Mouse (Mus musculus) activated CD4-positive, CD25-positive, alpha-beta regulatory T cell, adult 4 months (primary cell): ENCODE results near the gene Sarnp. TPM values are rescaled to one million over a fixed set of nuclear protein-coding genes. Genes with fewer than 3 reads are reported as not detected.
A peak's percentile ranks its signal among the peaks of the same experiment; 100 is the strongest.

ENCODE experiments used
- ATAC-seq: one replicate; pipeline ENCODE4 v1.8.0; 2017
- polyA plus RNA-seq, 2 experiments: library from polyadenylated mRNA; unstranded; fragments of 100-300 nt; shearing (Covaris generic); gene quantifications; one replicate each; pipeline ENCODE4 v1.2.1; 2017

Gene Sarnp
- polyA plus RNA-seq, result 100 to 1,000 TPM; 192 to 229 TPM

DNA sequence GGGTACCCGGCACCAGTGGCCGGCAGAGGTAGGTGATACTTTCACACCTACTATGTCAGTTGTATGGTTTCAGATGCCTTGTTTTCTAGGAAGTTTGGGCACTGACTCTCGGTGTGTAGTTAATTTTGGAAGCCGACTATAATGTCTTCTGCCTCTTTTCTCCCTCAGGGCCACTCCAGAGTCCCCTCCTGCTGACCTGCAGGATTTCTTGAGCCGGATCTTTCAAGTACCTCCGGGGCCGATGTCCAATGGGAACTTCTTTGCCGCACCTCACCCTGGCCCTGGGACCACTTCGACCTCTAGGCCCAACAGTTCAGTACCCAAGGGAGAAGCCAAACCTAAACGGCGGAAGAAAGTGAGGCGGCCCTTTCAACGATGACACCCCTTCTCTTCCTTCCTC is at the start of gene Sarnp:
Gene Sarnp (plus strand): TSS at position 301 of the 400 bp plus-strand sequence.
- no peak for ATAC-seq

DNA sequence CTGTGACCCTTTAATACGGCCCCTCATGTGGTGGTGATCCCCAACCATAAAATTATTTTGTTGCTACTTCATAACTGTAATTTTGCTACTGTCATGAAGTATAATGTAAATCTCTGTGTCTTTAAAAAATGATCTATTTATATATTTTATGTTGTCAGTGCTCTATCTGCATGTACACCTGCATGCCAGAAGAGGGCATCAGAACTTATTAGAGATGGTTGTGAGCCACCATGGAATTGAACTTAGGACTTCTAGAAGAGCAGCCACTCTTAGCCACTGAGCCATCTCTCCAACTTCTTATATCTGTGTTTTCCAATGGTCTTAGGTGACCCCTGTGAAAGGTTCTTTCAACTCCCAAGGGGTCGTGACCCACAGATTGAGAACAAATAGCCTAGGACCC is 44.2 kb upstream of the Sarnp start:
- no peak for ATAC-seq

GRCm38 (mm10) chr10:128773685-128774084 is 43.4 kb upstream of the Sarnp start:
- ATAC-seq, result no peak

GRCm38 (mm10) chr10:128778441-128778840 is 38.7 kb upstream of the Sarnp start:
- no peak for ATAC-seq

DNA sequence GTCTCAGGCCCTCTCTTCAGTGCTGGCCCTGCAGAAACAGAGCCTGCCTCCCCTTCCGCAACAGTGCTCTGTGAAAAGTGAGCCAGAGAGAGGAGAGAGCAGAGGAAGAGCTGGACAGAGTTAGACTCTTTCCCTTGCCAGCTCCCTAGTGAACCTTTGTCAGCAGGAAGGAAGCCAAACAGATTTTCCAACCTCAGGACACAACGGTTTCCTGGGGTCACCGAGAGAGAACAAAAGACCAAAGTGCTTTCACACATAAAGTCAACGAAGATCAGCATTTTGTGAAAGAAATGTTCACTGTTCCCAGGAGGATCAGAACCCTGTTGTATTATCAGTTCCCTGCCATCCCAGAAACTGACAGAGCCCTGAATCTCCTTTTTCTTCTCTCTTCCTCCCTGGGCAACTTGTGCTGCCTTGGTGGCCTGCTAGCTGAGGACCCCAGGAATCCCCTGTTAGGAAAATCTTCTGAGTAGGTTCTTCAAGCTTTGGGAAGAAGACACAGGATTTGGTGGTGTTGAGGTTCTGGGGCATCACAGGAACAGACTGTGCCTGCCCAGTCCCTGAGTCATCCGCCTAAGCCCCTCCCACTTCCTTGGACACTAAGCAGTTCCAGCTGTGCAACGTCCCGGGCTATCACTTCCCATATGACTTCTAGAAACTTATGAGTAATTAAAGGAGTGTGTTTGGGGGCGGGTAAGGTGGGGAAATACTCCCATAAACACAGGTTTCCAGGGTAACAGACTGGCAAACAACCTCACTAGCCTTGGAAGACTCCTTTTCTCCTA is 37.9 kb upstream of the Sarnp start:
- ATAC-seq, result no peak

- ATAC-seq, result no peak
These were observed 36.9 kb upstream of the Sarnp start for GRCm38 (mm10) chr10:128780200-128780599.

DNA sequence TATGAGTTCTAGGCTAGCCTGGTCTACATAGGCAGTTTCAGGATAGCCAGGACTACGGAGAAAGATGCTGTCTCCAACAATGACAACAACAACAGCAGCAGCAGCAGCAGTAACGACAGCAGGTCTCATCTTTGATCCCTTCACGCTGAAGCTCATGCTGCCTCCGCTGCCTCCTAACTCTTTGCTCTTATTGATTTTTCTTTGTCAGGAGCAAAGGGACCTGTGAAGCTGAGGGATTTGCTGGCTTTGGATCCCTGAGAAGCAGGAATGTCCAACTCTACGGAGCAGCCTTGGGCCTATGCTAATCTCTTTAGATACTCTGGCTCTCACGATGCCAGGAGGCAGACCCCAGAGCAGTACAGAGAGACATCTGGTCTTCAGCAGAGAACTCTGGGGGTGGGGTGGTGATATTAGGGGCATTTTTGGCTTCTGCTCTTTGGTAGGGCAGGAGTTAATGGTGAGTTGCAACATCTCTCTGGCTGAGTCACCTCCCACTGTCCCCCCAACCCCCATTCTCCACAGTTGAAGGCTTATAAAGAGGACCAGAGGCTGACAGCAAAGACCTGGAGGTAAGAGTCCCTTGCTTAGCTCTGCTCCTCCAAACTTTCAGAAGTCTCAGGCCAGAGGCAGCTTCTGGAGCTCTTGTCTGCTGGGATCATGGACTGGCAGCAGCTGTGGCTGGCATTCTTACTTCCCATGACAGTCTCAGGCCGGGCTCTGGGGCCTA is 26.6 kb upstream of the Sarnp start, which contains the start of gene Mmp19:
Gene Mmp19 (plus strand): TSS at position 513 of the 727 bp plus-strand sequence.
- no peak for ATAC-seq

DNA sequence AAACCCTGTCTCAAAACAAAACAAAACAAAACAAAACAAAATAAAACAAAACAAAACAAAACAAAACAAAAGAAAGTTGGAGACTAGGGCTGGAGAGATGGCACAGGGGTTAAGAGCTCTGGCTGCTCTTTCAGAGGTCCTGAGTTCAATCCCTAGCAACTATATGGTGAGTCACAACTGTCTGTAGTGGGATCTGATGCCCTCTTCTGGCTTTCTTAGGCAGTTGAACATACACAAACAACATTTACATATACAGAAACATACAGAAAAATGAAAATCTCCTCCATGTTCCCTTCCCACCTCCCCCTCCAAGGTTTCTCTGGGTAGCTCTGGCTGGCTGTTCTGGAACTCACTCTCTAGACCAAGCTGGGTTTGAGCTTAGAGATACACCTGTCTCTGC is 25.1 kb upstream of the Sarnp start:
- no peak for ATAC-seq

DNA sequence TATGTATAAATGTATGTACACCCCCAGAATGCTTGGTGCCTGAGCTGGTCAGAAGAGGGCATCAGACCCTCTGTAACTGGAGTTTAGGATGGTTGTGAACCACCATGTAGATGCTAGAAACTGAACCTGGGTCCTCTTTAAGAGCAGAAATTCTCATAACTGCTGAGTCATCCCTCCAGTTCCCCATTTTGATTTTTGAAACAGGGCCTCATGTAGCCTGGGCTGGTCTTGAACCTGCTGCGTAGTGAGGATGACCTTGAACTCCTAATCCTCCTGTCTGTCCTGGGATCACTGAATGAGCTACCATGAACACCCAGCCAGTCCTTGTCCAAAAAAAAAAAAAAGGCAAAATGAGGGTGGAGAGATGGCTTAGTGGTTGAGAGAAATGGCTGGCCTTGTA is 23.9 kb upstream of the Sarnp start:
- no peak for ATAC-seq

DNA sequence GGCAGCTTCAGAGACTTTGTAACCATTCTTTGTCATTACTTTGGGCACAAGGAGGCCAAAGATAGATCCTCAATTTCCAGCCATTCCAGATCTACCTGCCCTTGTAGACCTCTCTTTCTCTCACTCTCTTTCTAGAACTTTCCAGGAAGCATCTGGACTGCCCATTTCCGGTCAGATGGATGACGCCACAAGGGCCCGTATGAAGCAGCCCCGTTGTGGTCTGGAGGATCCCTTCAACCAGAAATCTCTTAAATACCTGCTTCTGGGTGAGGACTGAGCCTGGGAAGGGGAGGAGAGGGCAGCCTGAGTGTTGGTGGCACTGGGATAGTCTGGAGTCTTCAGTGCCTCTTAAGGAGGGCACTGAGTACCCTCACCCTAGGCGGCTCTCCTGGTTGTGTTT is 22.7 kb upstream of the Sarnp start:
- ATAC-seq, result no peak

- no peak for ATAC-seq
These were observed 21.6 kb upstream of the Sarnp start for GRCm38 (mm10) chr10:128795581-128795980.

DNA sequence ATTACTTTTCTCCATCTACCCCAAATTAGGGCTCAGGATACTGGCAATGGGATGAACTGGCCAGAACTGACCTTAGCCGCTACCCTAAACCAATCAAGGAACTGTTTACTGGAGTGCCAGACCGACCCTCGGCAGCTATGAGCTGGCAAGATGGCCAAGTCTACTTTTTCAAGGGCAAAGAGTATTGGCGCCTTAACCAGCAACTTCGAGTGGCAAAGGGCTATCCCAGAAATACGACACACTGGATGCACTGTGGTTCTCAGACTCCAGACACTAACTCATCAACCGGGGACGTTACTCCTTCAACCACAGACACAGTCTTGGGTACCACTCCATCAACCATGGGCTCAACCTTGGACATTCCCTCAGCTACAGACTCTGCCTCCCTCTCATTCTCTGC is 18.5 kb upstream of the Sarnp start:
- no peak for ATAC-seq

GRCm38 (mm10) chr10:128801981-128802495 is 15.1 kb upstream of the Sarnp start:
- ATAC-seq, result no peak

DNA sequence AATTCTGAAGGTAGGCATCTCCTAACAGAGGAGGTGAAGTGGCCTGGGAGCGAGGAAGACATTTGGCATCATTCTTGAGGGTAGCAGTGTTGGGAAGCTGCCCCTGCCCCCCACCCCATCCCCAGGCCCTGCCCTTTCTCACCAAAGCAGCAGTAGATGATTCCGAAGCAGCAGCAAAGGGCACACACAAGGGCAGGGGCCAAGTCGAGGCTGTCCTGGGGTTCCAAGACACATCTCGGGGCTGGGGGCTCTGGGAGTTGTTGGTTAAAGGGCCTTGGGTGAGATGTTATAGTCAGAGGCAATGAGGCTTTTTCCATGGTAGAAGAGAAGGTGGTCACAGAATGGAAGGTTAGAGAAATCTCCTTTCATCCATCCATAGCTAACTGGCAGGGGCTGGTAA is 14.2 kb upstream of the Sarnp start:
- no peak for ATAC-seq

DNA sequence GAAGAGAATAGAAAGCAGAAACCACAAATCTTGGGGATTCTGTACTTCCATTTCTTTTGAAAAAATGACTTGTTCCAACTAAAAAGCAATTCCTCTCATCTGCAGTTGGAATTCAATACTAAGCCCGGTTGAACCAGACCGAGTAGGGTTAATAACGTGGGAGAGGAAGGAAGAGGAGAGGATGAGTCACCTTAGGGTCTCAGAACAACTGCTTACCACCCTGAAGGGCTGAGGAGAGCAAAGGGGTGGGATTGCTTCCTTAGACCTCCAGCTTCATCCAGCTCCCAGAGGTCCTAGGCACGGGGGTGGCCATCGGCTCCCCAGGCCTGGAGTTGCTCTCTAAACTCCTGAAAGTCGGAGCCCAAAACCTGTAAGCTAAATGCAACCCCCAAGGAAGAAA is 13.8 kb upstream of the Sarnp start:
- ATAC-seq, result no peak

- no peak for ATAC-seq
These were observed 13.3 kb upstream of the Sarnp start, which contains the start of gene Dnajc14 for GRCm38 (mm10) chr10:128803771-128804270. Gene Dnajc14, plus strand, starts transcription at chr10:128804062.

GRCm38 (mm10) chr10:128804271-128805091 is 12.7 kb upstream of the Sarnp start, which contains the start of gene Tmem198b:
Gene Tmem198b, minus strand, starts transcription at chr10:128804370.
- peak; percentile 30 for ATAC-seq

DNA sequence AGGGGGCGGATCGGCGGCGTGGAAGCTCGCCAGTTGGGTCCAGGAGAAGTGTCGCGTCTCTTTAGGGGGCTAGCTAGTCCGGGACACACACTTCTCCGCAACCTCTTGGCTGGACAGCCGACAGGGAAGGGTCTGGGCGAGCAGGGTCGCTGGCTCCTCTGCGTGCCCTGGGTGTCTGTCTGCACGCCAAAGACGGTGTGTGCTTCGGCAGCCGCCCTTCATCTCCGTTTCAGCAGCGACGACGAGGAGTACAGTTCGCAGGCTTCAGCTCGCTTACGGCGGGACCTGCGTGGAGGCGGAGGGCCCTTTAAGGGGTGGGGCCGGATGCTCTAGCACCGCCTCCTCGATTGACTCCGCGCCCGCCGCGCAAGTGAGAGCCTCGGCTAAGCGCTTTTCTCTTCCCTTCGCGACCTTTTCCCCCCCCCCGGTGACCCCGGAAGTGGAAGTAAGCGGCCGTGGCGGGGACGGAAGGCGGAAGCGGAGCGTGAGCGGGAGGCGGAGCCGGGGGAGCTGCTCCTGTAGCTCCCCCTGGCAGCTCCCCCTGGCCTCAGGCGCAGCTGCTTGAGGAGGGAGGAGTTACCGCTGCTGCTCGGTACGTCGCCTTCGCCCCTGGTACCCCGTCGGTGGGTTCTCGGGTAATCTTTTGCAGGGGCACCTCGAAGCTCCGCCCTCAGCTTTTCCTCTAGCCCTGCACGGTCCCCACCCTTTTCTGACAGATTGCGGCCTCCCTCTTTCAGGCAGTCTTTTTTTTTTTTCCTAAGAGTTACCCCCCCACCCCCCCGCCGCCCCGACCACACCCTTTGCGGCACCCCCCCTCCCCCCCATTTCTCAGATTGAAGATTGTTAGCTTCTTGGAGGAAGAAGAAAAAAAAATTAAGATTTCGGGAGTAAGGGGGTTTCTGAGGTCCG is 11.8 kb upstream of the Sarnp start:
- ATAC-seq, result peak; percentile 93

DNA sequence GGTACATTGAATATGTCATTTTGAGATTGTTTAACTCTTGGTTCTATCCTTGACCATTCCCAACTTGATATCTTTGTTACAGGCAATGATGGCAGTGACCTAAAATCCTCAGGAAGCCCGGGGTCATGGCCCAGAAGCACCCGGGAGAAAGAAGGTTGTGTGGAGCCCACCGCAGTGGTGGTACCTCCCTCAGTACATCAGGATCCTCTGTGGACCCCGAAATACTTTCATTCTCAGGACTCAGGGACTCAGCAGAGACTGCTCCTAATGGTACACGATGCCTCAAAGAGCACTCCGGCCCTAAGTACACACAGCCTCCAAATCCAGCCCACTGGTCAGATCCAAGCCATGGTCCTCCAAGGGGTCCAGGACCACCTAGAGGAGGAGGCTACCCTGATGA is 11.0 kb upstream of the Sarnp start:
- no peak for ATAC-seq

GRCm38 (mm10) chr10:128807018-128807417 is 10.1 kb upstream of the Sarnp start:
- no peak for ATAC-seq

GRCm38 (mm10) chr10:128820217-128820616 is 3.1 kb downstream of the Sarnp start:
- no peak for ATAC-seq
